Mouse (Mus musculus) CH12.LX (cell line): ENCODE data around the gene Fbxo42.

ENCODE experiments used
- BHLHE40 ChIP-seq: IDR thresholded peaks from 2 replicates; pipeline ENCODE4 v1.6.1; 2011; ENCODE audit warnings: mild to moderate bottlenecking, low read depth, low read length, improper control_type of control experiment
- CTCF ChIP-seq, 2 experiments: IDR thresholded peaks in 1 of 2; conservative IDR thresholded peaks in 1 of 2; 2 replicates each; pipeline ENCODE4 v1.5.1; 2011 to 2012; ENCODE audit warnings: low read depth in 2 of 2, low read length in 2 of 2, improper control_type of control experiment in 1 of 2, inconsistent platforms in 1 of 2, mild to moderate bottlenecking in 1 of 2, moderate library complexity in 1 of 2
- TCF12 ChIP-seq: IDR thresholded peaks from 2 replicates; pipeline ENCODE4 v1.6.1; 2014; ENCODE audit warnings: low read depth, mild to moderate bottlenecking, inconsistent platforms, low read length, improper control_type of control experiment
- ZMIZ1 ChIP-seq: IDR thresholded peaks from 2 replicates; pipeline ENCODE4 v1.6.1; 2012; ENCODE audit warnings: low read depth, mild to moderate bottlenecking, inconsistent platforms, low read length, improper control_type of control experiment
- ZNF384 ChIP-seq: IDR thresholded peaks from 2 replicates; pipeline ENCODE4 v1.6.1; 2012; ENCODE audit warnings: low read depth, low read length, improper control_type of control experiment, inconsistent platforms

- TF ChIP-seq CTCF (conservative IDR thresholded peaks at IDR 0.05 in 1 of 2, IDR thresholded peaks at IDR 0.05 in 1 of 2; ENCODE audit: low read depth in 2 of 2, low read length in 2 of 2), result no peak
- no peak for TF ChIP-seq TCF12
- TF ChIP-seq ZNF384, result no peak
- no peak for TF ChIP-seq ZMIZ1
- TF ChIP-seq BHLHE40, result no peak
Observed at GRCm38 (mm10) chr4:141212892-141213291, 65.2 kb downstream of the Fbxo42 start.
